Mouse (Mus musculus): ENCODE data around the gene Sall1.

- TF ChIP-seq GATA1 (IDR thresholded peaks at IDR 0.05; ENCODE audit: borderline replicate concordance, low read length) (no peak), FLI1 (IDR thresholded peaks at IDR 0.05; ENCODE audit: low read length) (no peak)
Observed at GRCm38 (mm10) chr8:89059507-89059906, 15.5 kb upstream of the Sall1 start.
